Mouse (Mus musculus): ENCODE data around the gene Tjp3.

The Tjp3 gene

DNA sequence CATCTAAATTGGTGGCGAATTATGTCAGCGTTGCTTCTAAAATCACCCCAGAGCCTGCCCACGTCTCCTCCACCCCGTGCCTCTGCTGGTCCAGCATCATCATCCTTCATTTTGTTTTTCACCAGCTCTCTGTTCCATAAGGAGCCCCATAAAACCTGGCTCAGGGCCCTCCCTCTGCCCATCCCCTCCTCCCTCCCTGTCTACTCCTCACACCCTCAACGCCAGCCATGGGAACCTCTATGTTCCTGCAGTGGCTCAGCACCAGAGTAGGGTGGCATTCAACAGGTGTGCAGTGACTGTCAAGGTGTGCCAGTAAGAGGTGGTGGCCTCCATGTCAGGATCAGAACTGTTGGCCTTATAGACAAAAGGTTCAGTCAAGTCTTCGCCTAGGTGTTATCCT lies 3.8 kb upstream of the Tjp3 start:
- DNase-seq = no peak

DNA sequence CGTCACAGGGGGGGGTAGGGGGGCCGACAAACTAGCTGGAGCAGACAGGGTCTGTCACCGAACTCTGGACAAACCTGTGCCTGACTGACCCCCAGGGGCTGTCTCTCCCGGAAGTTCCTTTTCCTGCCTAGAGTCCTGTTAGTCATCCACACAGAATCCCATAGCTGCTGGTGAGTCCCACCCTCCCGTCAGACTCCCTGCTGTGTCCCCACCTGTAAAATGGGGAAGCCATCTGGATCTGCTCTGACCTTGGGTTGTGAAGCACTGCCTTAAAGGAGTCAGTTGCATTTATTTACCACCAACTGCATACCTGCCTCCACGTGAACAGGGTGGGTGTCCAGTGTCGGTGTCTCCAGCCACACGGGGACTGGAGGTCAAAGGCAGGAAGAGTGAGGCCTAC lies 3.1 kb upstream of the Tjp3 start:
- no peak for DNase-seq

- DNase-seq = no peak
These were observed 2.1 kb upstream of the Tjp3 start for GRCm38 (mm10) chr10:81293334-81294030.

DNA sequence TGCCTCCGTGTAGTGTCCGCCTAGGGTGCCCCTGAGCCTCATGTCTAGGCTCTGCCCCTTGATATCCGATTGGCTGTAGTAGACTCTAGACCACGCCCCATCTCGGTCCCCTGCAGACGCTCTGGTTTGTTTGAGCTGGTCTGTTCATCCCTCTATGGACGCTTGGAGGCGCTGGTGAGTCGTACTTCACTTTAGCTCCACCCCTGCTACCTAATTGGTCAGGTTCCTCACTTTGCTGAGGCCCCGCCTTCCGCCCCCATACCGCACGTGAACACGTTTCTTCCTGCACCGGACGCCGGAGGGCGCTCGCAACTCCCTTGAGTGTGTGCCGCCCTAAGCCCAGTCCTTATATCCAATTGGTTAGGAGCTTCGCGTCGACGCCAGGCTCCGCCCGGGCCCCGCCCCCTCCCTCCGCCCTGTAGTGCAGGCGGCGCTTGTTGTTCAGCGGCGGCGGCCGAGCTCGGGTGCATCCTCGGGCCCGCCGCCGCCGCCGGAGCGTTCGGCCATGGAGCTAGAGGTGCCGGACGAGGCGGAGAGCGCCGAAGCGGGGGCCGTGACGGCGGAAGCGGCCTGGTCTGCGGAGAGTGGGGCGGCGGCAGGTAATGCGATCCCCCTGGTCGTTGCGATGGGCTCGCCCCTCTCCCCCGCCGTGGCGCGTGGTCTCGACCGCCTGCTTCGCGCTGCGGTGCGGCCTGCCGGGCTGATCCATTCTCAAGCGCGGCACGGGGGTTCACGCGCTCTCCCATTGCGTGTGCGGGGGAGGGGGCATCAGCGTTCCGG lies 1.4 kb upstream of the Tjp3 start, which contains the start of gene Pip5k1c:
Gene Pip5k1c (plus strand): TSS at position 410 of the 780 bp plus-strand sequence.
- peak; percentile 99 for DNase-seq

DNA sequence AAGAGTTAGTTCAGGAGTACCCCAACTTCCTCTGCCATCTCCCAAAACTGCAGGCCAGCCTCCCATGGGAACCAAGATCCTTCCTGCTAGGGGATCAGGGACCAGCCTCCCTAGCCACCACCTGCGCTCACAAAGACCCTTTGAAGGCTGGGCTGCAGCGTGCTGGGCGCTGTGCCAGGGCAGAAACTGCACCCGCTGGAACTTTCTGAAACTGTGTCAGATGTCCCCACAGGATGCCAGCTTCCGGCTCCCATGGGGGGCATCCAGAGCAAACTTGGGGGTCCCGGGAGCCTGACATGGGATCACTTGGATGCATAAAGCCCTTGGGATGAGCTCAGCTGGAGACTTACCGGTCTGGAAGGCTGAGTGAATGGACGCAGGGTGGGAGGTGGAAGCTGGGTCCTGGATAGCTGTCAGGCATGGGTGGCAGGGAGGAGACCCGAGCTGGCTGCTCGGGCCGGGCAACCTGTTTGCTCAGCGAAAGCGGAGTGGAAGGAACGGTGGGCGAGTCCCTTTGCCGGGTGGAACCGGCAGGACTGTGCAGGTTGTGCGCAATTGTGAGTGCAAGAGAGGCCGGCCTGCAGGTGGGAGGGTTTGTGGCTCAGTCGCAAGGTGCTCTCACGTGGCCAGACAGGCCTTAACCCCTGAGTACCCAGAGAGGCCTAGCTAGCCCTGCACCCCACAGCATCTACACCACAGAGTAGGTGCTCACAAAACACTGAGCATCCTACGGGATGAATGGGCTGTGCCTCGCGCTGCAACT lies 502 bp downstream of the Tjp3 start:
- DNase-seq = peak in 1 of 2 experiments; percentile 15

GRCm38 (mm10) chr10:81289811-81290210 lies 1.6 kb downstream of the Tjp3 start:
- no peak for DNase-seq

DNA sequence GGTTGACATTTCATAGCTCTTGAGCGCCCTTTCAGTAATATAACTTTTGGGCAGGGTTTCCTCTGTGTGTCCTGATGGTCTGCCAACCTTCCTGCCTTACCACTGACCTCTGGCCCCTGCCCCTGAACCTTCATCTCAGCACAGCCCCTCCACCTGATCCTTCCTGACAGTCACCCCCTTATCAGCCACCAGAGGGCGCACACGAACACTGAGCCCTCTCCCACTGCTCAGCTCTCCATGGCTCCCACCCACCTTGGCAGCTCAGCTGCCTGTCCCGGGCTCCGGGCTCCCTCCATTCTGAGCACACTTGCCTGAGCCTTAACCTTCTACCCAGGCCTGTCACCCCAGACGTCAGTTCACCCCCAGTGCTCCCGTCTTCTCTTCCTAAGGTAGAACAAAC lies 2.1 kb downstream of the Tjp3 start:
- peak; percentile 77 to 78 for DNase-seq

- DNase-seq = peak; percentile 74 to 76
These were observed 2.8 kb downstream of the Tjp3 start for GRCm38 (mm10) chr10:81288601-81289000.

- peak; percentile 90 to 92 for DNase-seq
These were observed 3.7 kb downstream of the Tjp3 start for GRCm38 (mm10) chr10:81287513-81288157.

DNA sequence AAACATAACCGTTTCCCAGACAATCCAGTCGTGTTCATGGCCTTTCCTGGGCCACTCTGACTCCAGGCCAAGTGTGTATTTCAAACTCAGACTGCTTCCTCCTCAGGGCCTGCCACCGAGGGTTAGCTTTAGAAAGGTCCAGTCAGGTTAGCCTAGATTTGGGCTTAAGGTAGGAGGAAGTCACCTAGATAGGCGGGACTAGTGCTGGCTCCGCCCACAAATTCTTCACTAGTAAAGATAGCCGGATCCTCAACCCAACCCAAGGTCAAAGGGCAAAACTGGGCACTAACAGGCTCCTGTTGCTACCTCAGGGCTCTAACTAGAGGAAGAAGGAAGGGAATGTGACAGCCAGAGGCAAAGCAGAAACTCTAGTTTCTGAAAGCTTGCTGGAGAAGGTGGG lies 4.8 kb downstream of the Tjp3 start:
- peak; percentile 58 to 64 for DNase-seq

GRCm38 (mm10) chr10:81285694-81286450 lies 5.5 kb downstream of the Tjp3 start:
- peak; percentile 94 to 95 for DNase-seq

DNA sequence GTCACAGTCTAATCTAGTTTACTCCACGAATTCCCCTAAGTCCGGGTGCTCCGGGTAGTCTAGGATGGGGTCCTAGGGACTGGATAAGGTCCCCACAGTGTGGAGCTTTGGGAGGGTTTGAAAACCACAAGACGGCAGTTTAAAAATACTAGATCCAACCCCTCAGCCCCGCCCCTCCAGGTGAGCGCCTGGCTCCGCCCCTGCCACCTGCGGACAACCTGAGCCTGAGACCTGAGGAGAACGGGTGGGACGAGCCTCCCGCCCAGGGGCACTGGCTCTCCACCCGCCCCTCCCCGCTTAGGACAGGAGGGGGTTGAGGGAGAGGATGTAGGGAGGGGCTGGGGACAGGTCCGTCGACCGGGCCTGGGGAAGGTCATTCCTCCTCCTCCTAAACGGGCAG lies 6.7 kb downstream of the Tjp3 start:
- no peak for DNase-seq

GRCm38 (mm10) chr10:81284189-81284588 lies 7.2 kb downstream of the Tjp3 start:
- no peak for DNase-seq

DNA sequence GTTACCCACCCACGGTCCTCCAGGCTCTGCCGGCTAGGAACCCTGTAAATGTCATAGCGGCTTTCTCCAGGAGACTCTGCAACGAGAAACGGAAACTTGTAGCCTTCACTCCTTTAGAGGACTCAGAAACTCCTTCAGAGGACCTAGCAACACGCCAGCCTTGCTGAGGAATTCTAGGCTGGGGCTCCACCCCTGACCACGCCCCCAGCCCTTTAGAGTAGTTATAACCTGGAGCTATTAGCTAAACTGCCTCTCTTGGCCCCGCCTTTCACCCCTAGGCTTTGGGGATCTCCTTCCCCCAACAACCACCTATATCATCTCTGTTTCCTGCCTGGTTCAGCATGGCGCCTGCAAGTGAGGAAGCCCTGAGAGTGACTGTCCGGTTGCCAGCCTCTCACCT lies 11.9 kb downstream of the Tjp3 start:
- no peak for DNase-seq

DNA sequence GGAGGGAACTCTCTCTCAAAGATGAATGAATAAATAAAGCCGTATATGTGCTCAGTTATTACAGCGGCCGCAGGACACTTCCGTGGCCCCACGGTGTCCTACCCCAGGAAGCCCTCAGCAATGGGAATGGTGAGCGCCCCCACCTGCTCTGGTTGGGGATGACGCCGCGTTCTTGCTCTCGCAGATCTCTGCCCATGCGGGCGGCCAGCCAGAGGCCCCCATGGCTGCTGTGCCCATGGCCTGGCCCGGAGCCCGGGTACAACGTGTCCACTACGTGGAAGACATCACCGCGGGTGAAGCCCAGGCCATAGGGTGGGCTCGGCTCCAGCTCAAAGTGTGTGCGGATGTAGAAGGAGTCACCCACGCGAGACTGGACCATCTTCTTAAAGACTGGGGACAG lies 13.7 kb downstream of the Tjp3 start:
- no peak for DNase-seq

- DNase-seq = no peak
These were observed 17.5 kb downstream of the Tjp3 start for GRCm38 (mm10) chr10:81273842-81274241.

DNA sequence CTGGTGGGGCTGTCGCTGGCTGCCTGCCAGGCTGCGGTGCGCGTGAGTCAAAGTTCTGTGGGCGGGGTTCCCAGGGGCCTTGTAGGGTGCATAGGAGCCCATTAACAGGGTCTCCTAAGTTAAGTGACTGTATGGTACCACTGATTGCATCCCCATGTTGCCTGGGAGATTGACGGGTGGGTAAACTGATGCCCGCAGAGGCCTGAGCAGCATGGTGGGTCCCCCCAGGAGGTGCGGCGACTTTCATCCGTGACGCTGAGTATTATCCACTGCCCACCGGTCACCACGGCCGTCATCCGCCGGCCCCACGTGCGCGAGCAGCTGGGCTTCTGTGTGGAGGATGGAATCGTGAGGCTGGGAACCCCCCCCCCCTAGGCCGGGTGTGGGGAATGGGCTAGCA lies 19.0 kb downstream of the Tjp3 start:
- DNase-seq = no peak

- no peak for DNase-seq
These were observed 22.6 kb downstream of the Tjp3 start for GRCm38 (mm10) chr10:81268643-81269412.

DNA sequence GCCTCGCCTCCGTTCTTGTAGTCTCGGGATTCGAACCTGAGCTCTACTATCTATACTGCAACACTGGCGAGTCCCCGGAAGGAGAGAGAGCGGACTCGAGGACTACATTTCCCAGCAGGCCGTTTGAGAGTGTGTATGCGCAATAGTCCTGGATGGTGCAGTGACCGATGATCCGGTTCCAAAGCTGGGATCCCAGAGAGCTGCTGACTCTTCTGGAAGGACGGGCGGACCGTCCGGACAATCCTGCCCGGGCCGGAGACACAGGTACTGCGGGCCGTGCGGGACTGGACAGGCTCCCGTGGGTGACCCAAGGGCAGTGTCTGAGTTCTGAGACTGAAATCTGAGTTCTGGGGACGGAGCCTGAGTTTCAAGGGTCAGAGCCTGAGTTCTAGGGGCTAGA lies 23.3 kb downstream of the Tjp3 start:
- DNase-seq = peak; percentile 74 to 77

DNA sequence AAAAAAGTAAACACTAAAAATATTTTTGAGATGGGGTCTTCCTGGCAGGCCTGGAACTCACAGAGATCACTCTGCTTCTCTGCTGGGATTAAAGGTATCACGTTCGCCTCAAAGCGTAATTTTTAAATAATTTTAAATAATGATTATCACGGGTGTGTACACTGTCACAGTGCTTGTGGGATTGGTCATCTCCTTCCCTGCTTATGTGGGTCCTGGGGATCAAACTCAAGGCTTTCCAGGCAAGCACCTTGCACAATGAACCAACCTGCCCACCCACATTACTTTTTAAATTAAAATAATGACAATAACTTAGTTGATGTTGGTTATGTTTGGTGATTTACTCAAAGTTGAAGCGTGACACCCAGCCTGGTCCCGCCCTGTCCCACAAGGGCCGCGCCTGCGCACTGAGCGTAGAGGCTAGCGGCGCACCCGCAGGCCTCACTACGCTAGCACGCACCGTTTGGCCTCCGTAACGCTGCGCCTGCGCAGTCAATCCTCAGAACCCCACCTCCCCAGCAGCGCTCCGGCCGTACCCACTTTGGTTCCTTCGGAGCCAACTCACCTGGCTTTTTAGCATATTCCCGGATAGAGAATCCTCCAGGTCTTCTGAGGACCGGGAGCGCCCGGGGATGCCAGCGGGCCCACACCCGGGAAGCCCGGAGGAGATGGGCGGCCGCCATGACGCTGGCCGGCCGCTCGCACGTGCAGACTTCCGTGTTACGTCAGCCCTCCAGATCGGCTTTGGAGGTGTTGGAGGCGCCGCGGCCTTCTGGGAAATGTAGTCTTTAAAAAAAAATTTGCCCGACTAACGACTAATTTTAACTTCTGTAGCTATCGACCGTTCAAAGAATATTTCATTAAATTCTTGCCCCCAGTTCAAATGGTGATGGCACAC lies 24.9 kb downstream of the Tjp3 start, which contains the start of the genes Mrpl54 and Apba3:
Gene Mrpl54 (minus strand): TSS at position 724 of the 895 bp plus-strand sequence.
Gene Apba3 (plus strand): TSS at position 750 of the 895 bp plus-strand sequence.
- peak; percentile 95 to 97 for DNase-seq

Data from B cell, adult 2 months (primary cell).